Mouse (Mus musculus): Measurements from ENCODE around the gene Tmem184b.

GRCm38 (mm10) chr15:79330521-79330920, 72.8 kb downstream of the Tmem184b start:
- TF ChIP-seq UBTF (IDR thresholded peaks at IDR 0.05; ENCODE audit: low read depth, low read length) (no peak), CTCF (conservative IDR thresholded peaks at IDR 0.05 in 1 of 2, IDR thresholded peaks at IDR 0.05 in 1 of 2; ENCODE audit: low read depth in 2 of 2, low read length in 2 of 2) (no peak), USF2 (conservative IDR thresholded peaks at IDR 0.05; ENCODE audit: low read depth, low read length) (no peak), MAX (IDR thresholded peaks at IDR 0.05; ENCODE audit: low read length) (0 out of 2 replicates have a peak, but pooled peaks have one; percentile 43), MYC (IDR thresholded peaks at IDR 0.05; ENCODE audit: low read depth, low read length) (peak; percentile 60; the same call in 1 of the 2 replicates), RCOR1 (conservative IDR thresholded peaks at IDR 0.05; ENCODE audit: low read depth, low read length) (peak; percentile 48; the same call in 1 of the 2 replicates), ZC3H11A (IDR thresholded peaks at IDR 0.05; ENCODE audit: low read depth, low read length) (no peak), TBP (conservative IDR thresholded peaks at IDR 0.05; ENCODE audit: low read depth, low read length) (peak; percentile 71; the same call in 1 of the 2 replicates), TCF12 (IDR thresholded peaks at IDR 0.05; ENCODE audit: low read depth, low read length) (peak; percentile 79), IRF4 (IDR thresholded peaks at IDR 0.05; ENCODE audit: low read depth, low read length) (peak; percentile 58; the same call in 1 of the 2 replicates), CHD1 (IDR thresholded peaks at IDR 0.05; ENCODE audit: low read depth, low read length) (no peak), GABPA (IDR thresholded peaks at IDR 0.05; ENCODE audit: insufficient replicate concordance, low read depth, low read length) (no peak)
